Mouse (Mus musculus) inflammation-experienced regulatory T-cells, adult 6 months (primary cell): ENCODE results near the gene Scg3. TPM values are rescaled to one million over a fixed set of nuclear protein-coding genes. Genes with fewer than 3 reads are reported as not detected.
"Not testable (repeated sequence)": the region's sequence is repeated elsewhere in the genome, so short reads cannot be mapped to it uniquely, and the experiment has no call there.

Experiments used
- ATAC-seq: one replicate; pipeline ENCODE4 v1.8.0; 2017
- polyA plus RNA-seq, 3 experiments: library from polyadenylated mRNA; unstranded; fragments of 100-300 nt; shearing (Covaris generic); gene quantifications; one replicate each; pipeline ENCODE4 v1.2.1; 2017

The Scg3 gene
- not detected for polyA plus RNA-seq

DNA sequence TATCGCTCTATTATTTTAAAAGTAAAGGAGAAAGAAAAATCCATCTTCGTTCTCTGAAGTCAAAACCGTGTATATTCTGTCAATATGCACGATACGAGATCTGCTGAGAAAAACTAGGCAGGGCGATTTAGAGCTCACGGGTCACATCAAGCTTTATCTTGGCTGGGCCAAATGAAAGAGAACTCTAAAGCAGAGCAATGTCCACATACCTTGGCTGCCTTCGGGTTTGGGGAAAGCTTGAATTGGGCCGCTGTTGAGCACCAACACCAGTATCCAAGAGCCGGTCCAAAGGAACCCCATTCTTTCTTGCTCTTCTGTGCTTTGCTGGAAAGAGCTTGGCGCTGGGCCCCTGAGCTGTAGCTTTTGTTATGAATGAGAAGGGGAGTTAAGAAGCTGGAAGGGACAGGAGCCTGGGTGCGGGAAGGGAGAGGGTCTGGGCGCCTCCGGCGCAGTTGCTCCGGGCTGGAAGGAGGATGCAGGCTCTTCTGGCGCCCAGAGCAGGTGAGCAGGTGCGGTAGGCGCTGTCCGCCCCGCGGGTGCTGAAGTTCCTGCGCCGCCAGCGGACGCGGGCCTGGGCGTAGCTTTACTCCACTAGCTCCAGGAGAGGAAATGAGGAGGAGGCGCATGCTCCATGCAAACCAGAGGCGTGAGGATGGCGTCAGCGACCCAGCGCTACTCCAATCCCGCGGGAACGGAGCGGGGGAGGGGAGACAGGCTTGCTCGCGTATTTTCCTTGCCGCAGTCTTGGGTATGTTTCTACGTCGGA, at the start of gene Scg3:
Gene Scg3, minus strand, starts transcription at position 631 of the 766 bp plus-strand sequence.
- ATAC-seq, result no peak

GRCm38 (mm10) chr9:75719952-75720687, 36.3 kb upstream of the Scg3 start:
- no peak for ATAC-seq

GRCm38 (mm10) chr9:75719481-75719880, 35.6 kb upstream of the Scg3 start:
- ATAC-seq, result no peak

DNA sequence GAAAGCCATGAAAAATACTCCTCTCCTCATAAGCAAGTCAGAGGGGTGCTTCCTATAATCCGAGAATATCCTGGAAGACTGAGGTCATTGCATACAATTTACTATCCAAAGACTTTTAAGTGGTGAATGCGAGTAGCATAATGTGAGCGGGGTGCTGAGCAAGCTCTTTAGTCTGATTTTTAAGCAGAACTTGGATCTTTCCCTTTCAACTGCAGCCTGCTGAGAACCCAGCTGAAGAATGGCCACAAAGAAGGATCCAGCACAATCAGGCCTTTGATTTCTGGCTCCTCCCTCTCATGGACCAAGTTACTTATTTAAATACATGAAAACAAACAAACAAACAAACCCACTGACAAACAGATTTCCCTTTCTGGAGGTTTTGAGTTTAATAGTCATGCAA, 916 bp upstream of the Scg3 start:
- ATAC-seq, result no peak

DNA sequence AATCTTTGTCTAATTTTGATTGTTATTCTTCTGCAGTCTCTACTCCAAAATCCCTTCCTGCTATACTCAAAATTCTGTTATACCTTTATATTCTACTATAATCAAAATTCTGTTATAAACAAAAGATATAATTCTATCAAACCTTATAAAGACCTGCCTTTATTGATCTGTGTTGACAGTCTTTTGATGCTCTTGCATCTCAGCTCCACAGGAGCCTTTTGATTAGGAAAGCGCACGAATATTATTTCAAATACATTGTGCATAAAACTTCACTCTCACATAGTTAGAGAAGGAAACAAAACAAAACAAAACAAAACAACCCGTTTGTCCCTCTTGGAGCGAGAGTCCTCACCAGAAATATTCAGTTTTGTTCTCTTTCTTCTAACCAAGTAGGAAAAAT, 436 bp upstream of the Scg3 start:
- no peak for ATAC-seq

GRCm38 (mm10) chr9:75680606-75681005, 3.2 kb downstream of the Scg3 start:
- no peak for ATAC-seq

DNA sequence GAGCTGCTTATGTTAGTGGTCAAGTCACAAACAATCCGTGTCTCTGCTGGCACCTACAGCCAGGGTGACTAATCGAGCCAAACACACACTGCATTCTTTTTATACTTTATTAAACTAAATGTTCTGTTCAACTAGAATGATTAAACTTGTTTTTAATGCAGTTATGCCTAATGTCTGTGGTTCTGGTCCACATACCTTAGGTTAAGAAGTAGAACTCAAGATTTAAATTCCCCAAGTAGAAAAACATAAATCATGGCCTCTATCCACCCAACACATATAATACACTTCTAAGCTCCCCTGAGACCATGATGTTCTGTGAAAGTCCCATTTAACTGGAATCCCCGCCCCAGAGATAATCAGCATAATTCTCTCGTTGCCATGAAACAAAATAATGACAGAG, 4.2 kb downstream of the Scg3 start:
- no peak for ATAC-seq

DNA sequence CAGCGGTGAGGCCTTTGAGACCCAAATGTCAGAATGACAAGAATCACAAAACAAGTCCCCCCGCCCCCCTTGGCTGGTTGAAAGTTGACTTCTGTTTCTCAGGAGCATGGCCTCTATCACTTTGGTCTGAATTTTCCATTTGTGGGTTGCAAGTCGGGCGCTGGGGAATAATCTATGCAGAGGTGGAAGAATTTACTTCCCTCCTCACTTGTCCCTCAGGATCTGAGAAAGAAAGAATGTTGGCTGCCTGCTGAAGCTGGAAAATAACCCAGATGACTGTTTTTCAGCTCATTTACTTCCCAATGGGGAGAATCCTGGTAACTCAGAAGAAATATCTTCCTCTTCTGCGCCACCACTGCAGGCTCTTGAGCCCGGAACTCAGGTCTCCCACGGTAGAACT, 5.5 kb downstream of the Scg3 start:
- ATAC-seq, result no peak

GRCm38 (mm10) chr9:75676226-75676625, 7.6 kb downstream of the Scg3 start:
- no peak for ATAC-seq

- no peak for ATAC-seq
These were observed 11.1 kb downstream of the Scg3 start for GRCm38 (mm10) chr9:75672769-75673168.

DNA sequence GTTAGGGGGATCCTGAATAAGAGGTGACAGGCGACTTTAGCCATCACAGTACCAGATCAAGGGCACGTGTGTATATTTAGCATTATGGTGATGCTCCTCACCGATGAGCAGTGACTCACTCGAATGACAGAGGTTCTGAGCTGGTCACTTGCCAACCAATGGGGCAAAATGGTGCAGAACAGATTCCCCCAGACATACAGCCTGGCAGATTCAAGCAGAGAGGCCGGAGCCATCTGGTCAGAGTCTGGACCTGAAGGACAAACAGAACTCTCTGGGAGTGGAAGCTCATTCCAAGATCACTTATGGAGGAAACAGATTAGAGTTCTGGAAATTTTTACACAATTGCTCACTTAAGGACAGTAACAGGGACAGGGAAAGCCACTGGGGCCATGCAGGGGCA, 17.2 kb downstream of the Scg3 start:
- no peak for ATAC-seq

- ATAC-seq, result no peak
These were observed 18.5 kb downstream of the Scg3 start for GRCm38 (mm10) chr9:75665364-75665763.

DNA sequence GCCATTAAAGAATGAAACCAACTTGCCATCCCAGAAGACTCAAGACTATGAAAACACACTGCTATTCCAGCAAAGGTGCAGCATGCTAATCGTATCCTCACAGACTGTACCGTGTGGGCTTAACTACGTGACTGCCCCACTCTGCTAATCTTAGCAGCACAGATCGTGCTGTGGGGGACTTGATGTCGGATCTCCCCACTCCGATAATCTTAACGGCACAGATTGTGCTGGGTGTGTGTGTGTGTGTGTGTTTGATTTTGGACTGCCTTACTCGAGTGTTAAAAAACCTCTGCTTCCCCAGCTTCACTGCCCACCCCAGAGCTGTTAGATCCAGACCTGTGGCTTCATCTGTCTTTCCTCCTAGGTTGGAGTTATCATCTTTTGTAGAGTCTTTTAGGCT, 22.9 kb downstream of the Scg3 start:
- ATAC-seq, result no peak

- not testable (repeated sequence) for ATAC-seq
These were observed 27.4 kb downstream of the Scg3 start for GRCm38 (mm10) chr9:75656456-75656855.

- ATAC-seq, result no peak
These were observed 29.6 kb downstream of the Scg3 start for GRCm38 (mm10) chr9:75653981-75654911.

DNA sequence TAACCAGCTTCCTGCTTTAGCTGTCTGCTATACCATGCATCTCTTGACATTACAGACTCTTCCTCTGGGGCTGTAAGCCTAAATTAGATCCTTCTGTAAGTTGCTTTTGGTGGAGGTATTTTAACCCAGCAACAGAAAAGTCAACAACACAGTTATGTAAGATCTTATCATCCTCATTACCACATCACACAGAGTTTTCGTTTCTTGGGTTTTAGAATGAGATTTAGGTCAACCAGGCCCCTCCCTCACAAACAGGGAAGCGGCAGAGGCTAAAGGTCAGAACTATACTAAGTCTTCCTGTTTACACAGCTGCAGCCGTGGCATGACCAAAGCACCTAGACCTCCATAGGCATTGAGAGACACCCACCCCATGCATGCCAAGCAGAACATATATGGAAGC, 38.5 kb downstream of the Scg3 start:
- peak; percentile 82 for ATAC-seq

- no peak for ATAC-seq
These were observed 49.6 kb downstream of the Scg3 start for GRCm38 (mm10) chr9:75634226-75634625.

GRCm38 (mm10) chr9:75633603-75634002, 50.3 kb downstream of the Scg3 start:
- ATAC-seq, result no peak

- ATAC-seq, result no peak
These were observed 51.0 kb downstream of the Scg3 start for GRCm38 (mm10) chr9:75632902-75633301.

GRCm38 (mm10) chr9:75632111-75632510, 51.7 kb downstream of the Scg3 start:
- ATAC-seq, result no peak

- ATAC-seq, result peak; percentile 72
These were observed 52.9 kb downstream of the Scg3 start for GRCm38 (mm10) chr9:75630823-75631454.

- ATAC-seq, result no peak
These were observed 57.6 kb downstream of the Scg3 start for GRCm38 (mm10) chr9:75626308-75626604.
